ENCODE assay signal across 8 mouse cellular contexts in genomic region chr1:86618454-86619125, GRCm38 (mm10). TPM values are rescaled to one million over a fixed set of nuclear protein-coding genes. Genes with fewer than 3 reads are reported as not detected.
DNase-seq lines count a peak whose midpoint lies in the region; ATAC-seq and TF ChIP-seq lines count a peak whose summit lies in the region.

No protein-coding gene starts in this region.

- no peaks in the 10 kb centered on the region for H3K4me1 ChIP-seq in forebrain, embryonic 10.5 days
- H3K4me1 ChIP-seq in forebrain, embryonic 12.5 days, result no peaks in the 10 kb centered on the region
- no peaks in the 10 kb centered on the region for H3K4me1 ChIP-seq in MEL (ENCODE audit: control insufficient read depth in 1 of 2, insufficient read depth in 2 of 2, low read length in 2 of 2)
- H3K4me1 ChIP-seq in midbrain, embryonic 11.5 days (ENCODE audit: control insufficient read depth, insufficient read depth, low read length), result no peaks in the 10 kb centered on the region

- ATAC-seq in forebrain, embryonic 12.5 days (ENCODE audit: low FRiP score), result no peak
- ATAC-seq in midbrain, embryonic 11.5 days (ENCODE audit: low FRiP score), result no peak

- H3K27me3 ChIP-seq in forebrain, embryonic 10.5 days (ENCODE audit: poor library complexity, severe bottlenecking), result no peaks in the 10 kb centered on the region
- no peaks in the 10 kb centered on the region for H3K27me3 ChIP-seq in forebrain, embryonic 12.5 days
- no peaks in the 10 kb centered on the region for H3K27me3 ChIP-seq in MEL (ENCODE audit: control insufficient read depth in 1 of 2, insufficient read depth in 2 of 2, low read length in 2 of 2)
- H3K27me3 ChIP-seq in midbrain, embryonic 11.5 days (ENCODE audit: control insufficient read depth, insufficient read depth, low read length), result no peaks in the 10 kb centered on the region
- H3K27me3 ChIP-seq in splenic B cell, adult 2 months (ENCODE audit: control insufficient read depth, insufficient read depth, low read length, poor library complexity, severe bottlenecking), result no peaks in the 10 kb centered on the region

- TF ChIP-seq POLR2A in MEL (IDR thresholded peaks at IDR 0.05; ENCODE audit: control insufficient read depth in 1 of 2, insufficient read depth in 1 of 2, low read depth in 1 of 2, low read length in 2 of 2, poor library complexity in 1 of 2), result no peak

- H3K4me3 ChIP-seq in forebrain, embryonic 10.5 days, result no peak overlapping the region
- H3K4me3 ChIP-seq in forebrain, embryonic 12.5 days (replicated peaks), result no peak overlapping the region
- H3K4me3 ChIP-seq in MEL (ENCODE audit: control insufficient read depth in 1 of 2, insufficient read depth in 1 of 2, low read depth in 2 of 2, low read length in 2 of 2), result no peak overlapping the region
- H3K4me3 ChIP-seq in midbrain, embryonic 11.5 days (ENCODE audit: low read depth, low read length), result no peak overlapping the region

- no peak overlapping the region for H3K4me2 ChIP-seq in forebrain, embryonic 12.5 days
- H3K4me2 ChIP-seq in midbrain, embryonic 11.5 days, result no peak overlapping the region

- no peak overlapping the region for H3K27ac ChIP-seq in forebrain, embryonic 10.5 days
- no peak overlapping the region for H3K27ac ChIP-seq in forebrain, embryonic 12.5 days
- H3K27ac ChIP-seq in MEL (ENCODE audit: control insufficient read depth, low read depth, low read length), result no peak overlapping the region
- no peak overlapping the region for H3K27ac ChIP-seq in midbrain, embryonic 11.5 days (ENCODE audit: low read depth, low read length)

- TF ChIP-seq CTCF in MEL (IDR thresholded peaks at IDR 0.05 in 2 of 3, conservative IDR thresholded peaks at IDR 0.05 in 1 of 3; ENCODE audit: control insufficient read depth in 1 of 3, insufficient read depth in 1 of 3, low read depth in 2 of 3, low read length in 3 of 3, poor library complexity in 1 of 3, severe bottlenecking in 1 of 3), result peak; percentile 67 to 91 (median 82)

- WGBS in forebrain, embryonic 10.5 days, result 61% methylated on average over 10 of the region's 10 CpGs
- WGBS in forebrain, embryonic 12.5 days, result 62% methylated on average over 10 of the region's 10 CpGs
- WGBS in midbrain, embryonic 11.5 days, result 61% methylated on average over 10 of the region's 10 CpGs

- no peaks in the 10 kb centered on the region for H3K9me3 ChIP-seq in forebrain, embryonic 10.5 days
- no peaks in the 10 kb centered on the region for H3K9me3 ChIP-seq in forebrain, embryonic 12.5 days
- H3K9me3 ChIP-seq in MEL (replicated peaks; ENCODE audit: insufficient read depth, low read length), result no peaks in the 10 kb centered on the region
- no peaks in the 10 kb centered on the region for H3K9me3 ChIP-seq in midbrain, embryonic 11.5 days (ENCODE audit: control insufficient read depth, low read length)

- peak; percentile 39 for DNase-seq in forebrain, embryonic 10.5 days (ENCODE audit: extremely low spot score, low spot score)
- peak; percentile 81 for DNase-seq in MEL (ENCODE audit: low read depth, low spot score)
- DNase-seq in cerebellum, postnatal 10 days, result peak; percentile 83 to 89
- DNase-seq in gastrocnemius, postnatal 10 days, result peak; percentile 62
- DNase-seq in layer of hippocampus, postnatal 25 days (ENCODE audit: extremely low spot score in 1 of 2, low spot score in 1 of 2), result peak; percentile 34 to 78
- peak; percentile 93 for DNase-seq in midbrain, embryonic 11.5 days (ENCODE audit: low spot score, missing footprints)
- peak; percentile 71 for DNase-seq in splenic B cell, adult 2 months (ENCODE audit: low read depth, low spot score)

- no peaks in the 10 kb centered on the region for H3K79me2 ChIP-seq in MEL (ENCODE audit: control insufficient read depth, insufficient read depth, low read length, poor library complexity)

- TF ChIP-seq RAD21 in MEL (IDR thresholded peaks at IDR 0.05; ENCODE audit: low read depth, low read length), result peak; percentile 92

- no peak overlapping the region for H3K9ac ChIP-seq in forebrain, embryonic 12.5 days
- no peak overlapping the region for H3K9ac ChIP-seq in MEL (ENCODE audit: control insufficient read depth, low read depth, low read length, poor library complexity, severe bottlenecking)
- H3K9ac ChIP-seq in midbrain, embryonic 11.5 days (ENCODE audit: low read length), result no peak overlapping the region

- TF ChIP-seq EP300 in MEL (IDR thresholded peaks at IDR 0.05; ENCODE audit: low read depth in 1 of 2, low read length in 2 of 2), result no peak

- H3K36me3 ChIP-seq in forebrain, embryonic 10.5 days (replicated peaks), result no peaks in the 10 kb centered on the region
- H3K36me3 ChIP-seq in forebrain, embryonic 12.5 days (replicated peaks), result no peaks in the 10 kb centered on the region
- no peaks in the 10 kb centered on the region for H3K36me3 ChIP-seq in MEL (ENCODE audit: control insufficient read depth in 1 of 2, insufficient read depth in 2 of 2, low read length in 2 of 2)
- no peaks in the 10 kb centered on the region for H3K36me3 ChIP-seq in midbrain, embryonic 11.5 days (ENCODE audit: control insufficient read depth, insufficient read depth, low read length)
- H3K36me3 ChIP-seq in splenic B cell, adult 2 months (ENCODE audit: control insufficient read depth, insufficient read depth, low read length, poor library complexity, severe bottlenecking), result no peaks in the 10 kb centered on the region

TF ChIP-seq in MEL, 35 proteins besides CTCF, POLR2A, EP300 and RAD21:
- TF ChIP-seq GABPA (IDR thresholded peaks at IDR 0.05; ENCODE audit: low read depth, low read length) (no peak), NELFE (IDR thresholded peaks at IDR 0.05; ENCODE audit: low read depth, low read length) (no peak), JUND (IDR thresholded peaks at IDR 0.05; ENCODE audit: low read depth, low read length) (no peak), SMC3 (IDR thresholded peaks at IDR 0.05; ENCODE audit: low read depth, low read length) (peak; percentile 83), ZC3H11A (IDR thresholded peaks at IDR 0.05; ENCODE audit: low read depth, low read length) (peak; percentile 78), ZKSCAN1 (IDR thresholded peaks at IDR 0.05; ENCODE audit: low read depth, low read length) (no peak)

RNA-seq across cellular contexts. Expression of gene Cops7b, which starts 35.9 kb away (rescaled TPM):
- polyA plus RNA-seq in forebrain, embryonic 10.5 days (2016; fragmentation: Nextera tagmentation; extraction: Ambion mirVana), result 74.3 and 75.9 TPM in 2 replicates
- polyA plus RNA-seq in forebrain, embryonic 12.5 days (2016; fragmentation: Nextera tagmentation; extraction: Ambion mirVana), result 59.9 and 64.6 TPM in 2 replicates
- 34.3 and 36.0 TPM in 2 replicates for total RNA-seq in MEL (2012; rRNA removed)
- 10 to 100 TPM in 1 of 2 experiments, not detected in 1; 64.8 TPM for polyA plus RNA-seq in MEL (2012; ENCODE audit: insufficient read depth in 1 of 2, insufficient read length in 2 of 2, low read depth in 1 of 2, low replicate concordance in 2 of 2, missing spikeins in 1 of 2)
- total RNA-seq in gastrocnemius, postnatal 10 days (2021), result 10 to 100 TPM; 10.5 to 12.6 TPM
- total RNA-seq in layer of hippocampus, postnatal 25 days (2021), result 10 to 100 TPM; 21.6 to 25.0 TPM
- 54.1 and 54.8 TPM in 2 replicates for polyA plus RNA-seq in midbrain, embryonic 11.5 days (2014; fragmentation: Nextera tagmentation; extraction: Ambion mirVana)

RNA-seq across cellular contexts. Expression of gene Pde6d, which starts 36.2 kb away (rescaled TPM):
- 64.3 and 68.0 TPM in 2 replicates for polyA plus RNA-seq in forebrain, embryonic 10.5 days (2016; fragmentation: Nextera tagmentation; extraction: Ambion mirVana)
- polyA plus RNA-seq in forebrain, embryonic 12.5 days (2016; fragmentation: Nextera tagmentation; extraction: Ambion mirVana), result 91.7 TPM in 2 replicates
- 13.4 and 13.8 TPM in 2 replicates for total RNA-seq in MEL (2012; rRNA removed)
- polyA plus RNA-seq in MEL (2012; ENCODE audit: insufficient read depth in 1 of 2, insufficient read length in 2 of 2, low read depth in 1 of 2, low replicate concordance in 2 of 2, missing spikeins in 1 of 2), result 10 to 100 TPM in 1 of 2 experiments, not detected in 1; 79.9 TPM
- total RNA-seq in gastrocnemius, postnatal 10 days (2021), result 10 to 100 TPM; 32.5 to 40.2 TPM
- total RNA-seq in layer of hippocampus, postnatal 25 days (2021), result 10 to 100 TPM; 55.4 to 61.0 TPM
- polyA plus RNA-seq in midbrain, embryonic 11.5 days (2014; fragmentation: Nextera tagmentation; extraction: Ambion mirVana), result 94.3 and 98.3 TPM in 2 replicates

RNA-seq across cellular contexts. Expression of gene Nppc, which starts 51.8 kb away (rescaled TPM):
- 0.90 and 1.4 TPM in 2 replicates for polyA plus RNA-seq in forebrain, embryonic 10.5 days (2016; fragmentation: Nextera tagmentation; extraction: Ambion mirVana)
- 0.83 and 1.6 TPM in 2 replicates for polyA plus RNA-seq in forebrain, embryonic 12.5 days (2016; fragmentation: Nextera tagmentation; extraction: Ambion mirVana)
- not detected in 2 replicates for total RNA-seq in MEL (2012; rRNA removed)
- not detected for polyA plus RNA-seq in MEL (2012; ENCODE audit: insufficient read depth in 1 of 2, insufficient read length in 2 of 2, low read depth in 1 of 2, low replicate concordance in 2 of 2, missing spikeins in 1 of 2)
- total RNA-seq in gastrocnemius, postnatal 10 days (2021), result 1 to 10 TPM; 1.9 to 2.2 TPM
- 1 to 10 TPM; 5.7 to 9.5 TPM for total RNA-seq in layer of hippocampus, postnatal 25 days (2021)
- polyA plus RNA-seq in midbrain, embryonic 11.5 days (2014; fragmentation: Nextera tagmentation; extraction: Ambion mirVana), result 0.86 and 0.99 TPM in 2 replicates

Comparison
In these comparisons a context has a peak if more than half of its experiments do, and no peak if none do; other contexts are left out.
1. DNase-seq: peak in every context shown above with its lines; median percentile 93 in midbrain, embryonic 11.5 days; 86 in cerebellum, postnatal 10 days; 81 in MEL; 71 in splenic B cell, adult 2 months; 62 in gastrocnemius, postnatal 10 days; 56 in layer of hippocampus, postnatal 25 days; 39 in forebrain, embryonic 10.5 days.